Mouse (Mus musculus): ENCODE data around the gene Stoml3. TPM values are rescaled to one million over a fixed set of nuclear protein-coding genes. Genes with fewer than 3 reads are reported as not detected.

The Stoml3 gene
- not detected for total RNA-seq (2021)
- long read RNA-seq, experiment 1: 0 reads
- long read RNA-seq, experiment 2: 0 reads

GRCm38 (mm10) chr3:53488353-53488752, at the start of gene Stoml3:
Gene Stoml3, plus strand, starts transcription at chr3:53488653.
- DNase-seq: no peak
- intact Hi-C loops (cut with DNase I; ENCODE audit: low total_unique reads): no loop called here

- intact Hi-C loops (cut with DNase I; ENCODE audit: low total_unique reads): loop anchor here (5.0 kb wide), 1 partner anchor 418 kb away; no protein-coding TSS in a partner anchor
Observed at GRCm38 (mm10) chr3:53445540-53445939, 42.9 kb upstream of the Stoml3 start.

GRCm38 (mm10) chr3:53446801-53447200, 41.7 kb upstream of the Stoml3 start:
- intact Hi-C loops (cut with DNase I; ENCODE audit: low total_unique reads): loop anchor here (5.0 kb wide), 1 partner anchor 420 kb away; no protein-coding TSS in a partner anchor
- DNase-seq: no peak

More at GRCm38 (mm10) chr3:53445540-53445939, 42.9 kb upstream of the Stoml3 start:
- DNase-seq: no peak

GRCm38 (mm10) chr3:53448208-53448607, 40.2 kb upstream of the Stoml3 start:
- DNase-seq: no peak
- intact Hi-C loops (cut with DNase I; ENCODE audit: low total_unique reads): loop anchor here (5.0 kb wide), 1 partner anchor 421 kb away; no protein-coding TSS in a partner anchor

- intact Hi-C loops (cut with DNase I; ENCODE audit: low total_unique reads): loop anchor here (10.0 kb wide), 1 partner anchor 1206 kb away; no protein-coding TSS in a partner anchor
- no peak for DNase-seq
Observed at GRCm38 (mm10) chr3:53450666-53451065, 37.8 kb upstream of the Stoml3 start.

- intact Hi-C loops (cut with DNase I; ENCODE audit: low total_unique reads): loop anchor here (10.0 kb wide), 1 partner anchor 1208 kb away; no protein-coding TSS in a partner anchor
- no peak for DNase-seq
Observed at GRCm38 (mm10) chr3:53452351-53452750, 36.1 kb upstream of the Stoml3 start.

GRCm38 (mm10) chr3:53453346-53453745, 35.1 kb upstream of the Stoml3 start:
- intact Hi-C loops (cut with DNase I; ENCODE audit: low total_unique reads): loop anchor here (10.0 kb wide), 1 partner anchor 1209 kb away; no protein-coding TSS in a partner anchor

GRCm38 (mm10) chr3:53454005-53454404, 34.4 kb upstream of the Stoml3 start:
- intact Hi-C loops (cut with DNase I; ENCODE audit: low total_unique reads): loop anchor here (10.0 kb wide), 1 partner anchor 1209 kb away; no protein-coding TSS in a partner anchor
- no peak for DNase-seq

More at GRCm38 (mm10) chr3:53453346-53453745, 35.1 kb upstream of the Stoml3 start:
- DNase-seq: no peak

GRCm38 (mm10) chr3:53454561-53454960, 33.9 kb upstream of the Stoml3 start:
- DNase-seq: no peak
- intact Hi-C loops (cut with DNase I; ENCODE audit: low total_unique reads): loop anchor here (10.0 kb wide), 1 partner anchor 1210 kb away; no protein-coding TSS in a partner anchor

- intact Hi-C loops (cut with DNase I; ENCODE audit: low total_unique reads): loop anchor here (10.0 kb wide), 1 partner anchor 1210 kb away; no protein-coding TSS in a partner anchor
Observed at GRCm38 (mm10) chr3:53454984-53455383, 33.5 kb upstream of the Stoml3 start.

GRCm38 (mm10) chr3:53457750-53458149, 30.7 kb upstream of the Stoml3 start:
- DNase-seq: no peak
- intact Hi-C loops (cut with DNase I; ENCODE audit: low total_unique reads): loop anchor here (10.0 kb wide), 1 partner anchor 1213 kb away; no protein-coding TSS in a partner anchor

More at GRCm38 (mm10) chr3:53454984-53455383, 33.5 kb upstream of the Stoml3 start:
- no peak for DNase-seq

GRCm38 (mm10) chr3:53460106-53460505, 28.3 kb upstream of the Stoml3 start:
- DNase-seq: no peak
- intact Hi-C loops (cut with DNase I; ENCODE audit: low total_unique reads): no loop called here

- no peak for DNase-seq
- intact Hi-C loops (cut with DNase I; ENCODE audit: low total_unique reads): no loop called here
Observed at GRCm38 (mm10) chr3:53462701-53463045, 25.8 kb upstream of the Stoml3 start.

- intact Hi-C loops (cut with DNase I; ENCODE audit: low total_unique reads): no loop called here
- DNase-seq: peak; percentile 97
Observed at GRCm38 (mm10) chr3:53463046-53463764, 25.2 kb upstream of the Stoml3 start, which contains the start of the genes Nhlrc3 and Proser1. Gene Nhlrc3, minus strand, starts transcription at chr3:53463332. Gene Proser1, plus strand, starts transcription at chr3:53463666.

GRCm38 (mm10) chr3:53463765-53464114, 24.7 kb upstream of the Stoml3 start:
- intact Hi-C loops (cut with DNase I; ENCODE audit: low total_unique reads): no loop called here
- no peak for DNase-seq

- DNase-seq: no peak
- intact Hi-C loops (cut with DNase I; ENCODE audit: low total_unique reads): no loop called here
Observed at GRCm38 (mm10) chr3:53464146-53464698, 24.2 kb upstream of the Stoml3 start.

GRCm38 (mm10) chr3:53465330-53465729, 23.1 kb upstream of the Stoml3 start:
- intact Hi-C loops (cut with DNase I; ENCODE audit: low total_unique reads): no loop called here
- DNase-seq: no peak

GRCm38 (mm10) chr3:53466481-53466880, 22.0 kb upstream of the Stoml3 start:
- intact Hi-C loops (cut with DNase I; ENCODE audit: low total_unique reads): no loop called here

GRCm38 (mm10) chr3:53467356-53467755, 21.1 kb upstream of the Stoml3 start:
- no peak for DNase-seq
- intact Hi-C loops (cut with DNase I; ENCODE audit: low total_unique reads): no loop called here

More at GRCm38 (mm10) chr3:53466481-53466880, 22.0 kb upstream of the Stoml3 start:
- DNase-seq: no peak

- DNase-seq: no peak
- intact Hi-C loops (cut with DNase I; ENCODE audit: low total_unique reads): no loop called here
Observed at GRCm38 (mm10) chr3:53469650-53470049, 18.8 kb upstream of the Stoml3 start.
